Mouse (Mus musculus): ENCODE results near the gene Tmem185b. TPM values are rescaled to one million over a fixed set of nuclear protein-coding genes. Genes with fewer than 3 reads are reported as not detected.

The Tmem185b gene
- total and polyA plus RNA-seq, 2 experiments from 2014 or later, result 12.3 to 14.6 TPM

DNA sequence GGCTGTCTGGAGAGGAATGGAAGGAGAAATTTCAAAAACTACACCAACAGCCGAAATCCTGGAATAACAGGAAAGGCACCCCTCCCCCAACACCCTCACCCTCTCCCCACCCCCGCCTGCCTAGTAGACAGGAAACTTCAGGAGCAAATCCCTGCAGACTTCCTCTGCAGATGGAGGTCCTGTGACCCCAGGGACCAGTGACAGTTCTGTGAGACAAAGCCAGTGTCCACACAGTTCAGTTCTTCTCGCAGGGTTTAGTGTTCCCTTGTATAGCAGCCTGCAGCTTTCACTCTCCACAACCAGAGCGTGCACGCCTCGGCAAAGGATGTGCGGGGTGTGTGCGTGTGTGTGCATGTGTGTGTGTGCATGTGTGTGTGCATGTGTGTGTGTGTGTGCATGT, 15.1 kb upstream of the Tmem185b start:
- Histone ChIP-seq H3K4me3 (ENCODE audit: low read depth, low read length) (no peak overlapping the region), H3K9me3 (ENCODE audit: low read length) (no peaks in the 10 kb centered on the region), H3K36me3 (ENCODE audit: insufficient read depth) (no peaks in the 10 kb centered on the region), H3K4me2 (ENCODE audit: low read depth) (no peak overlapping the region), H3K4me1 (ENCODE audit: insufficient read depth) (no peaks in the 10 kb centered on the region), H3K27ac (ENCODE audit: low read depth, low read length) (no peak overlapping the region), H3K9ac (no peak overlapping the region), H3K27me3 (ENCODE audit: insufficient read depth, low read length) (no peaks in the 10 kb centered on the region)
- 82% methylated on average over 8 of the region's 8 CpGs for WGBS
- DNase-seq (no peak), ATAC-seq (no peak)
- no peak for TF ChIP-seq CTCF (IDR thresholded peaks at IDR 0.05; ENCODE audit: low read depth)

GRCm38 (mm10) chr1:119518060-119518459, 7.9 kb upstream of the Tmem185b start:
- Histone ChIP-seq H3K4me1 (ENCODE audit: insufficient read depth) (no peaks in the 10 kb centered on the region), H3K4me3 (ENCODE audit: low read depth, low read length) (no peak overlapping the region), H3K27ac (ENCODE audit: low read depth, low read length) (no peak overlapping the region), H3K9me3 (ENCODE audit: low read length) (no peaks in the 10 kb centered on the region), H3K4me2 (ENCODE audit: low read depth) (no peak overlapping the region), H3K36me3 (ENCODE audit: insufficient read depth) (no peaks in the 10 kb centered on the region), H3K27me3 (ENCODE audit: insufficient read depth, low read length) (no peaks in the 10 kb centered on the region), H3K9ac (no peak overlapping the region)
- no peak for TF ChIP-seq CTCF (IDR thresholded peaks at IDR 0.05; ENCODE audit: low read depth)
- WGBS, result 71% methylated on average over 7 of the region's 7 CpGs
- no peak; the same call in 1 of the 2 replicates for ATAC-seq
- no peak for DNase-seq

- Histone ChIP-seq H3K4me2 (ENCODE audit: low read depth) (no peak overlapping the region), H3K27ac (ENCODE audit: low read depth, low read length) (no peak overlapping the region), H3K36me3 (ENCODE audit: insufficient read depth) (no peaks in the 10 kb centered on the region), H3K9me3 (ENCODE audit: low read length) (no peaks in the 10 kb centered on the region), H3K27me3 (ENCODE audit: insufficient read depth, low read length) (no peaks in the 10 kb centered on the region), H3K4me1 (ENCODE audit: insufficient read depth) (no peaks in the 10 kb centered on the region), H3K9ac (no peak overlapping the region), H3K4me3 (ENCODE audit: low read depth, low read length) (no peak overlapping the region)
- TF ChIP-seq CTCF (IDR thresholded peaks at IDR 0.05; ENCODE audit: low read depth), result no peak
- DNase-seq (no peak), ATAC-seq (no peak)
These were observed 7.2 kb upstream of the Tmem185b start for GRCm38 (mm10) chr1:119518786-119519185.

- Histone ChIP-seq H3K9ac (no peak overlapping the region), H3K4me1 (ENCODE audit: insufficient read depth) (no peaks in the 10 kb centered on the region), H3K9me3 (ENCODE audit: low read length) (no peaks in the 10 kb centered on the region), H3K4me3 (ENCODE audit: low read depth, low read length) (no peak overlapping the region), H3K36me3 (ENCODE audit: insufficient read depth) (no peaks in the 10 kb centered on the region), H3K27me3 (ENCODE audit: insufficient read depth, low read length) (no peaks in the 10 kb centered on the region), H3K4me2 (ENCODE audit: low read depth) (no peak overlapping the region), H3K27ac (ENCODE audit: low read depth, low read length) (no peak overlapping the region)
- 85% methylated on average over 6 of the region's 6 CpGs for WGBS
- no peak for ATAC-seq
- no peak for TF ChIP-seq CTCF (IDR thresholded peaks at IDR 0.05; ENCODE audit: low read depth)
- DNase-seq, result no peak
These were observed 6.7 kb upstream of the Tmem185b start for GRCm38 (mm10) chr1:119519286-119519685.

DNA sequence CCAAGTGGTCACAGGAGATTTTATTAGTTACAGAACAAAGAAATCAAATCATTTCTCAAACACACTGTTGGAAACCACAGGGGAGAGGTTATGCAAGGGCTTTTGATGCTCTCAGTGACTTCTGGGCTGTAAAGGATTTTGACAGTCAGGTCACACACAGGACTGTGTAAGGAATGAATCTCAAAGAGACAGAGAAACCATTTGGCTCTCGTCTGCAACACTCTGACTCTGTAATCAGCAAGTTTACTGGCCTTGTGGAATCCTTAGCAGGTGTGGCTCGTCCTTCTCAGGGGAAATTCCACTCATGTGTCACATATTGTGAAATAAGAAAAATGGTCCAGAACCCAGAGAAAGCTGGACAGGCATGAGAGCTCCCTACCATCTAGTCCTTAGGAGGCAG, 4.9 kb upstream of the Tmem185b start:
- H3K36me3 ChIP-seq (ENCODE audit: insufficient read depth), result no peaks in the 10 kb centered on the region
- H3K9ac ChIP-seq, result no peak overlapping the region
- H3K4me3 ChIP-seq (ENCODE audit: low read depth, low read length), result no peak overlapping the region
- H3K4me1 ChIP-seq (ENCODE audit: insufficient read depth), result peaks cover 7% of the 10 kb centered on the region; the same call in 1 of the 2 replicates
- no peak overlapping the region for H3K27ac ChIP-seq (ENCODE audit: low read depth, low read length)
- no peaks in the 10 kb centered on the region for H3K27me3 ChIP-seq (ENCODE audit: insufficient read depth, low read length)
- H3K4me2 ChIP-seq (ENCODE audit: low read depth), result no peak overlapping the region
- no peaks in the 10 kb centered on the region for H3K9me3 ChIP-seq (ENCODE audit: low read length)
- DNase-seq (no peak), ATAC-seq (no peak)
- TF ChIP-seq CTCF (IDR thresholded peaks at IDR 0.05; ENCODE audit: low read depth), result no peak
- 52% methylated on average over 2 of the region's 2 CpGs for WGBS

- Histone ChIP-seq H3K4me3 (ENCODE audit: low read depth, low read length) (no peak overlapping the region), H3K36me3 (ENCODE audit: insufficient read depth) (no peaks in the 10 kb centered on the region), H3K27me3 (ENCODE audit: insufficient read depth, low read length) (no peaks in the 10 kb centered on the region), H3K4me2 (ENCODE audit: low read depth) (no peak overlapping the region), H3K27ac (ENCODE audit: low read depth, low read length) (no peak overlapping the region), H3K9ac (no peak overlapping the region), H3K9me3 (ENCODE audit: low read length) (no peaks in the 10 kb centered on the region), H3K4me1 (ENCODE audit: insufficient read depth) (peaks cover 11% of the 10 kb centered on the region; the same call in 1 of the 2 replicates)
- ATAC-seq (no peak), DNase-seq (no peak)
- 84% methylated on average over 7 of the region's 7 CpGs for WGBS
- TF ChIP-seq CTCF (IDR thresholded peaks at IDR 0.05; ENCODE audit: low read depth), result no peak
These were observed 4.3 kb upstream of the Tmem185b start for GRCm38 (mm10) chr1:119521681-119522080.

DNA sequence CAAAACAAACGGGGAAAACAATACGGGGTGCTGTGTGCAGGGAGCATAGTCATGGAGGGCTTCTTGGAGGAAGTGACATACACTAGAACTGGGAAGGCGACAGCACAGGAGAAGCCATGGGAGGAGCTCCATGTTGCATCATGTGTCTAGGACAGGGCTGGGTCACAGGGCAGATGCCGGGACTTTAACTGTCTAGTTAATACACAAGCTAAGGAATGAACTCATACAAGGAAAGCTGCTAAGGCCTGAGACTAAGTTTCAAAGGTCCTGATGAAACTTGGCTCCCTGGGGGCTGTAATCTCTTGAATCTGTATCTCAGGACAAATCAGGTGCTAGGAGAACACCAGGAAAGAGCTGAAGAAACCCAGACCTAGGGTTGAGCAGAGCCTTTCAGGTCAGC, 3.2 kb upstream of the Tmem185b start:
- Histone ChIP-seq H3K4me1 (ENCODE audit: insufficient read depth) (peaks cover 14% of the 10 kb centered on the region; the same call in 1 of the 2 replicates), H3K27ac (ENCODE audit: low read depth, low read length) (no peak overlapping the region), H3K9ac (no peak overlapping the region), H3K36me3 (ENCODE audit: insufficient read depth) (no peaks in the 10 kb centered on the region), H3K27me3 (ENCODE audit: insufficient read depth, low read length) (no peaks in the 10 kb centered on the region), H3K4me2 (ENCODE audit: low read depth) (no peak overlapping the region), H3K4me3 (ENCODE audit: low read depth, low read length) (no peak overlapping the region), H3K9me3 (ENCODE audit: low read length) (no peaks in the 10 kb centered on the region)
- ATAC-seq, result no peak
- no peak for DNase-seq
- WGBS, result 86% methylated on average over 4 of the region's 4 CpGs
- no peak for TF ChIP-seq CTCF (IDR thresholded peaks at IDR 0.05; ENCODE audit: low read depth)

DNA sequence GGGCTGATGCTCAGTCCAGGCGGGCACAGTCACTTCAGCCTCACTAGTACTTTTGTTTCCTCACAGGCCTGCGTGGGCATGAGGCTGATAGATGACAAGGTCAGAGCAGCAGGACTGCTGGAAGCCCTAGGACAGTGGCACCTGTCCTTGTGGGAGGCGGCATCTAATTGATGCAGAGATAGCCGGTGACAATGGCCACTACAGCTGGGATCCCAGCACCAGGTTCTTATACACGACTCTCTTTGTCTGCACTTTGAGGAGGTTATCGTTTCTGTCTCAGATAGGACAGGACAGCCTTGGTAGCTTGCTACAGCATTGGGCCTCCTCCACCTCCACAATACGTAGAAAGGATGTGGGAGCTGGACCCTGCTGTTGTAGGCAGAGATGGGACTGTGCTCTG, 2.6 kb upstream of the Tmem185b start:
- WGBS, result 88% methylated on average over 7 of the region's 7 CpGs
- peaks cover 14% of the 10 kb centered on the region; the same call in 1 of the 2 replicates for H3K4me1 ChIP-seq (ENCODE audit: insufficient read depth)
- no peak for ATAC-seq

More for the DNA sequence above, 2.6 kb upstream of the Tmem185b start:
- H3K9me3 ChIP-seq (ENCODE audit: low read length), result no peaks in the 10 kb centered on the region
- H3K4me3 ChIP-seq (ENCODE audit: low read depth, low read length), result no peak overlapping the region
- H3K27me3 ChIP-seq (ENCODE audit: insufficient read depth, low read length), result no peaks in the 10 kb centered on the region
- no peak for TF ChIP-seq CTCF (IDR thresholded peaks at IDR 0.05; ENCODE audit: low read depth)
- no peak overlapping the region for H3K4me2 ChIP-seq (ENCODE audit: low read depth)
- no peaks in the 10 kb centered on the region for H3K36me3 ChIP-seq (ENCODE audit: insufficient read depth)
- no peak overlapping the region for H3K9ac ChIP-seq
- H3K27ac ChIP-seq (ENCODE audit: low read depth, low read length), result no peak overlapping the region
- DNase-seq, result no peak

Measured in forebrain, postnatal 0 days (tissue).